Mouse (Mus musculus) lung, postnatal 4 days (tissue): Measurements from ENCODE around the gene Pkd2l1.

ENCODE experiments used
- DNase-seq, 2 experiments: peaks; one replicate each; pipeline ENCODE4 v3.0.0; 2021

Pkd2l1 gene

GRCm38 (mm10) chr19:44192342-44192741 lies at the start of gene Pkd2l1:
Gene Pkd2l1, minus strand, starts transcription at chr19:44192442.
- no peak for DNase-seq

DNA sequence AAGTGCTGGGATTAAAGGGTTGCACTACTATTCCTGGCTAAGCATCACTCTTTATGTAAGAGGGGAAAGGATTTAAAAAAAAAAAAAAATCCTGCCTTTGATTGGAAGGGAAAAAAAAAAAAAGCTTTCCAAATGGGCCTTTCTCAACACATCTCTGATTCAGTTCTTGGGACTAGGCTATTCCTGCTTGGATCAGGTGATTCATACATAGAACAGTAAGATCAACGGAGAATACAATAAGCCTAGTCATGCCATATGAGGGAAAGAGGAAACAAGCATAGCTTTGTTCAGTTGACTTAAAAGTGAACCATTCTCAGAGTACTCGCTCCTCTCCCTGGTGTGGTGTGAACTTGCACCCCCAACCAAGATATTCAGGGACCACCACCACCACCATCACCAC lies 46.7 kb upstream of the Pkd2l1 start:
- DNase-seq: no peak

- DNase-seq: no peak
Observed at GRCm38 (mm10) chr19:44237471-44238006, 45.3 kb upstream of the Pkd2l1 start.

GRCm38 (mm10) chr19:44231608-44232151 lies 39.4 kb upstream of the Pkd2l1 start:
- DNase-seq: no peak

- DNase-seq: no peak
Observed at GRCm38 (mm10) chr19:44230212-44230611, 38.0 kb upstream of the Pkd2l1 start.

DNA sequence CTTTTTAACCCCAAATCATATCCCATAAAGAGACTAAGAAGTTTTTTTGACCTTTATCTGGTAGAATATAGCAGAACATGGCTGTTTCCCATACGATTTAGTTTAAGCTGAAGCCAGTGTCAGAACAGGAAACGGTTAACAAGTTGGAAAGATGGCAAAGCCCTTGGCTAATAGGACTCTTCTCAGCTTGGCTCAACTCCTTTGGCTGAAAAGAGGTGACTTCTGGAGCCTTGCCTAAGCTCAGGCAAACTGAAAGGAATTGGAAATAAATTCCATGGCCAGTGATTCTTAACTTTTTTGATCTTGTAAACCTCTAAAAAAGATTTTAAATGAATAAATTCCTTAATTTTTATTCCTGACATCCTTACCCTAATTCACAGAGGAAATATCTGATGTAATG lies 37.5 kb upstream of the Pkd2l1 start:
- no peak for DNase-seq

DNA sequence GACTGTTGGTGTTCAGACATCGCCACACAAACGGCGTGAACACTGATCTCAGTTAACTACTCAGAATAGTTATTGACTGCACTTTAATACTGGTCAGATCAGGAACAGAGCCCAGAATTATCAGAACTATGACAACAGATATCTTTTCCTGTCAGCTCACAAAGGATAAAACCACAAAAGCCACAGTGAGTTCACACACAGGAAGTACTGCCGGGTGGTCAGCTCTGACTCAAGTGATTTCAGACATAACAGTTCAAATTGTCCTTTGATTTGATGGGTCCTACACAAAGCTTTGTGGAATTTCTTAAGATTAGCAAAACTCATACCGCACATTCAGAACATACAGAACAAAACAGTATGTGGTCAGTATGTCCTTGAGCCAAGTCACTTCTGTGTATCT lies 33.5 kb upstream of the Pkd2l1 start:
- no peak for DNase-seq

DNA sequence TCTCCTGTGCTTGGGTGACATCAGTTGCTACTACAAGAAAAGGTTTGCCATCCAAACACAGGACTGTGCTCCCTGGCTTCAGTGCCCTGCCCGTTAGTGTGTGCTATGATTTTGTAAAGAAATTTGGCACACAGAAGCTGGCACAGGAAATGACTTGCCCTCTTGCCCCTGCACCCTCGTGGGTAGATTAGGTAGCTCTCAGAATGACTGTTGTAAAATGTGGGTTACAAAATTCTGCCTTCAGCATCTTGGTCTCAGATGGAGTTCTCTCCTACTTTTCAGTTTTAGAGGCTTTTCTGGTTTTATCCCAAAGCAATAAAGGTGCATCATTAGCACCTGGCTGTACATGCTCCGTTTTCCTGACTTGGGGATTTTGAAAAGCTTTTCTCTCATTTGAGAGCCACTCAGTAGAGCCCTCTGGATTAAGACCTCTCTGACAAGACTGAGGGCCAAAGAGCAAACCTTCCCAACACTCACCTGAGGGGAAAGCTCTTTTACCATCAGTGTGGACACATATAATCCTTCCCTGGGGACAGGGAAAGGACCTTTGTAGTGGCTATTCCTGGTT lies 25.8 kb upstream of the Pkd2l1 start:
- no peak for DNase-seq

GRCm38 (mm10) chr19:44215255-44215654 lies 23.0 kb upstream of the Pkd2l1 start:
- DNase-seq: no peak

GRCm38 (mm10) chr19:44207079-44207478 lies 14.8 kb upstream of the Pkd2l1 start:
- no peak for DNase-seq

- no peak for DNase-seq
Observed at GRCm38 (mm10) chr19:44203015-44203564, 10.8 kb upstream of the Pkd2l1 start, which contains the start of gene Scd3. Gene Scd3, plus strand, starts transcription at chr19:44203269.

GRCm38 (mm10) chr19:44198964-44199363 lies 6.7 kb upstream of the Pkd2l1 start:
- no peak for DNase-seq

DNA sequence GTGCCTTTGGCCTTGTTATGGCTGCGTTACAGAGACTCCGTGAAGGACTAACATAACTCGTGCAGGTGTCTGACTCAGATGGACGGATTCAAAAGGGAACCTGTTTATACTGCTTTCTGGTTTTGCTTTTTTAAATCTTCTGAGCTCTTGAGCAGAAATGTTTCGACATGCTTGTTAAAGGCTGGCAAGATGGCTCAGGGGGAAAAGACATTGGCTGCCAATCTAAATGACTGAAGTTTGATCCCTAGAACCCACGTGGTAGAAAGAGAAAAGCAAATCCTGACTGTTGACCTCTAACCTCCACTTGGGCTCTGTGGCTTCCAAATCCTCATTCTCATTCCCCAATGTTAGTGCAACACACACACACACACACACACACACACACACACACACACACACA lies 6.3 kb upstream of the Pkd2l1 start:
- DNase-seq: no peak

DNA sequence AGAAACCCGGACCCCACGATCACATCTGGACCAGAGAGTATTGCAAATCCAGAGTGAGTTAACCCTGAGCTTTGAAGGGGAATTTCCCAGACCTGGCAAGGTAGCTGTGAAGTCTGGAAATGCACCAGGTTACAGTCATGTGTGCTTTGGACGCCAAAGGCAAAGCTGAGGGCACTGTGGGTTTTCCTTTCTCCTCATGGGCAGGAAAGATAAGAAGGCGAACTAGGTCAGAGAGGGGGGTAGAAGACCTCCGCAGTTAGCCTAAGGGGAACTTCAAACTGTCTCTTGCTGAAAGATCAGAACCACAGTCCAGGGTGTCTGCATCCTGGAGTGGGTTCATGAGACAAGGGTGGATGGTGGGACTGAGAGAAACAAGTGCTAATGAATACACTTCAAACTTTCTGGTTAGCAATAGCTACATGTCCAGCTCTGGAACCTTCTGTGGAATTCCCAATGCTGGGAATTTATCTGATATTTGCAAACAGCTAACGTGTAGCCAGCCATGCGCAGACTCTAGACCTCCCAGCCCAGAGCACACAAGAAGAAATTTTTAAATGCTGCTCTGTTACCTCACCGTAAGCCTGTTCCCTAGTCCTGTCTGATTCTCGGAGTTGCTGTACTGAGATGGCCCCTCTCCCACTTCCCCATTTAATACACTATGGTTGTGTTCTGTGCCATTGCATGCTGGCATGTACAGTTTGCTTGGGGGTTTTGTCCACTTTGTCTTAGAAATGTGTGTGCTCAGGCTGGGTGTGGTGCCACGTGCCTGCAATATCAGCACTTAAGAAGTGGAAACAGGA lies 5.0 kb upstream of the Pkd2l1 start:
- DNase-seq: no peak

GRCm38 (mm10) chr19:44195138-44195537 lies 2.9 kb upstream of the Pkd2l1 start:
- peak; percentile 63 to 75 for DNase-seq

DNA sequence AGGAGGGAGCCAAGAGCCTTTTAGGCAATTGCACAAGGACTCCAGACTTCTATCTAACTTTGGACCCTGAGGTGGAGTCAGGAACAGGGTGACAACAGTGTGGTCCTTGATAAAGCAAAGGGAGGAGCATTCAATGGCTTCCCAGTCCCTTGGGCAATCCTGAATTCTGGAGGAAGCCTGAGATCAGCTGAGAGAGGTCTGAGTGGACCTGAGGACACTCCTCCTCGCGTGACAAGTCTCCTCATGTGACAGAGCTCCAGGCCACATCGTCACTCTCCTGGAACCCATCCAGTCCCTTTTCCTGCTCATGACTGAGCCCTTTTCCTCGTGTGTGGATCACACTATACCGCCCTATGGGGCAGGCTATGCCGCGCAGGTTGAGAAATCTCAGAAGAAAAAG lies 1.7 kb upstream of the Pkd2l1 start:
- peak; percentile 61 to 77 for DNase-seq

GRCm38 (mm10) chr19:44189056-44189455 lies 3.2 kb downstream of the Pkd2l1 start:
- no peak for DNase-seq

GRCm38 (mm10) chr19:44183968-44184367 lies 8.3 kb downstream of the Pkd2l1 start:
- no peak for DNase-seq

DNA sequence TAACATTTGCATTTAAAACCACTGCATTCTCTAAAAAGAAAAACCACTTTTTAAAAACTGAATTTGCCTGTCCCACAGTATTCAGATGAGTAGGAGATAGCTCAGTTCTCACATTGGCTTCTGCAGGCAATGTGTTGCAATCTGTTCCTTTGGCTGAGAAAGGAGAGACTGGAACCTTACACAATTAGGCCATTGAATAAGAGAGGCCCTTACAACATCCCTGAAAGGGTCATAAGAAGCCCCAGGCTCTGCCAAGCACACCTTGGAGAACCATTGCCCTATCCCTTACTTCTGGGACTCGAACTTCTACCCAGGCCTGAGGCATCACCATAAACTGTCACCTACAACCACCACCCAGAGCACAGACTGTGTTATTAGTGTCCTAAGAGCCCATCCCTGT lies 11.7 kb downstream of the Pkd2l1 start:
- DNase-seq: no peak

DNA sequence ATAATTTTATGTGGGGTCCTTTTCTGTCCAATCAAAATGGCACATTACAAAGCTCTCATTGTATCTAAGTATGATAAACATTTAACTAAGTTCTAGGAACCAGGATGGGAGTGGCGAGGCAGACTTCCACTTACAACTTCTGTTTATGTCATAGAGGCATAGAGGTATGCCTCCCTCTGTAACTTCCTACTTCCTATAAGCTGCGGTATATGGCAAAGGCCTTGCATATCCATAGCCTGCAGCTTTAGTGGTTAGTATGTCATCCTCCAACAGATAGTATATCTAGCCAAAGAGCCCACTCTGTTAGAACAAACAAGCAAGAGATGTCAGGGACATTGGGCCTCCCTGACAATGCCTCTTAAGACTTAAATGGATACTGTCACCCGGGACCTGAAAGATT lies 15.5 kb downstream of the Pkd2l1 start:
- DNase-seq: no peak

DNA sequence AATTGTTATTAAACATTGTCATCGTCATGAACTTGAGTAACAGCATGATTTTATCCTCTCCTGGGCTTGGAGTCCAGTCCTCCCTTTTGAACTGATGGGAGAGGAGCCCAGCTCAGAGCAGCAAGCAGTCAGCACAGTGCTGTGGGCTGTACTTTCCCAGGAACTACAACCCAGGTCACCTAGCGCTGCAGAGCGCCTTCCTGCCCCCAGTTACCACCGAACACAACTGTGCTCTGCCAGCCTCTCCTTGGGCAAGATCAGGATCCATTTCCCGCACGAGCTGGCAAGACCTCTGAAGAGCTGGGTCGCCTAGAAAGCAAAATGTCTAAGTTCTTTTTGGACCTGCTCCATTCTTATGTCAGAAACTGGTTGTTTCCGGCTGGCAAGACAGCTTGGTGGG lies 17.4 kb downstream of the Pkd2l1 start:
- no peak for DNase-seq

GRCm38 (mm10) chr19:44161515-44161914 lies 30.7 kb downstream of the Pkd2l1 start:
- no peak for DNase-seq

DNA sequence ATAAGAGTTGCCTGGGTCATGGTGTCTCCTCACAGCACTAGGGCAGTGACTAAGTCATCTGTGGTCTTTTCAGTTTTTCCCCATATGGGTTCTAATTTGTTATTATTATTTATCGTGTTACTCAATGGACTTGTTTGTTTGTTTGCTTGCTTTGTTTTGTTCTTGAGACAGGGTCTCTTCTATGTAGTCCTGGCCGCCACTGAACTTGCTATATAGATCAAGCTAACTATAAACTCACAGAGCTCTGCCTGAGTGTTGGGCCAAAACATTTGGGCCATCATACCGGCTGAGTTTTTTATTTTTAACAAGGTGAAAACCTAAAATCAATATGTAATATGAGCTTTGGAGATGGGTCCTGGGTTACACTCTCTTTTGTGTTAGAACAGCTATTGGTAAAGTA lies 32.9 kb downstream of the Pkd2l1 start:
- no peak for DNase-seq

- DNase-seq: no peak
Observed at GRCm38 (mm10) chr19:44157005-44157404, 35.2 kb downstream of the Pkd2l1 start.
